ENCODE assay signal across 9 mouse cellular contexts in genomic region chr9:29654885-29655284, GRCm38 (mm10).
DNase-seq lines count a peak whose midpoint lies in the region; ATAC-seq and TF ChIP-seq lines count a peak whose summit lies in the region.
"Had no signal": no experiment of that assay in that cellular context is flagged by ENCODE, and none has a peak within 500 bp of the region (broad histone marks: within the 10 kb centered on the region; RNA-seq: fewer than 3 reads in every experiment).

No protein-coding gene starts in this region.

- H3K9ac ChIP-seq in intestine, postnatal 0 days (ENCODE audit: low read depth, low read length), result no peak overlapping the region
- no peak overlapping the region for H3K9ac ChIP-seq in intestine, embryonic 16.5 days (ENCODE audit: low read depth, low read length)
- no peak overlapping the region for H3K9ac ChIP-seq in ES-Bruce4 (ENCODE audit: low read depth, poor library complexity, severe bottlenecking)
- H3K9ac ChIP-seq in embryonic facial prominence, embryonic 11.5 days (replicated peaks; ENCODE audit: low read length), result no peak overlapping the region
- H3K9ac ChIP-seq: embryonic facial prominence, embryonic 12.5 days had no signal

- TF ChIP-seq EP300 in ES-Bruce4 (IDR thresholded peaks at IDR 0.05; ENCODE audit: insufficient read depth, low read depth, low read length), result no peak

- no peaks in the 10 kb centered on the region for H3K27me3 ChIP-seq in intestine, postnatal 0 days (replicated peaks; ENCODE audit: control insufficient read depth, insufficient read depth, low read length)
- no peaks in the 10 kb centered on the region for H3K27me3 ChIP-seq in intestine, embryonic 16.5 days (replicated peaks; ENCODE audit: control insufficient read depth, insufficient read depth, low read length)
- no peaks in the 10 kb centered on the region for H3K27me3 ChIP-seq in ES-Bruce4 (ENCODE audit: control insufficient read depth, insufficient read depth, low read length, poor library complexity, severe bottlenecking)
- no peaks in the 10 kb centered on the region for H3K27me3 ChIP-seq in embryonic facial prominence, embryonic 11.5 days (ENCODE audit: control insufficient read depth, insufficient read depth, low read length)
- H3K27me3 ChIP-seq: embryonic facial prominence, embryonic 12.5 days had no signal

- no peak overlapping the region for H3K27ac ChIP-seq in intestine, postnatal 0 days (ENCODE audit: low read depth, low read length)
- no peak overlapping the region for H3K27ac ChIP-seq in intestine, embryonic 16.5 days (ENCODE audit: low read length)
- H3K27ac ChIP-seq in ES-Bruce4 (ENCODE audit: insufficient read depth, low read length), result no peak overlapping the region
- H3K27ac ChIP-seq in embryonic facial prominence, embryonic 11.5 days (replicated peaks; ENCODE audit: low read depth, low read length), result no peak overlapping the region
- H3K27ac ChIP-seq: embryonic facial prominence, embryonic 12.5 days had no signal

- no peak overlapping the region for H3K4me3 ChIP-seq in intestine, postnatal 0 days (ENCODE audit: low read depth, low read length)
- H3K4me3 ChIP-seq in intestine, embryonic 16.5 days (ENCODE audit: low read length), result no peak overlapping the region
- H3K4me3 ChIP-seq in ES-Bruce4 (ENCODE audit: low read depth, low read length), result no peak overlapping the region
- no peak overlapping the region for H3K4me3 ChIP-seq in embryonic facial prominence, embryonic 11.5 days (ENCODE audit: low read depth, low read length)
- H3K4me3 ChIP-seq: embryonic facial prominence, embryonic 12.5 days had no signal

- peak; percentile 29 for DNase-seq in adrenal gland, adult 2 months
- DNase-seq in embryonic facial prominence, embryonic 11.5 days (ENCODE audit: low spot score), result peak; percentile 74
- peak; percentile 35 for DNase-seq in lung, postnatal 14 days
- DNase-seq in testis, postnatal 10 days (ENCODE audit: low spot score), result peak; percentile 59
- DNase-seq in T-cell, adult 2 months (ENCODE audit: low spot score), result no peak

- H3K4me2 ChIP-seq in intestine, postnatal 0 days (replicated peaks; ENCODE audit: low read depth), result no peak overlapping the region
- H3K4me2 ChIP-seq in intestine, embryonic 16.5 days (ENCODE audit: low read depth, low read length), result no peak overlapping the region
- H3K4me2 ChIP-seq in embryonic facial prominence, embryonic 11.5 days (ENCODE audit: low read depth, low read length), result no peak overlapping the region
- H3K4me2 ChIP-seq: embryonic facial prominence, embryonic 12.5 days had no signal

- no peak for ATAC-seq in intestine, postnatal 0 days
- ATAC-seq in intestine, embryonic 16.5 days, result no peak
- no peak for ATAC-seq in embryonic facial prominence, embryonic 11.5 days (replicated peaks; ENCODE audit: insufficient number of reproducible peaks, low FRiP score, low TSS enrichment, low read depth)

- no peaks in the 10 kb centered on the region for H3K36me3 ChIP-seq in intestine, postnatal 0 days (ENCODE audit: control insufficient read depth, insufficient read depth)
- no peaks in the 10 kb centered on the region for H3K36me3 ChIP-seq in intestine, embryonic 16.5 days (ENCODE audit: control insufficient read depth, insufficient read depth, low read length)
- no peaks in the 10 kb centered on the region for H3K36me3 ChIP-seq in ES-Bruce4 (ENCODE audit: control insufficient read depth, insufficient read depth, low read length, poor library complexity, severe bottlenecking)
- no peaks in the 10 kb centered on the region for H3K36me3 ChIP-seq in embryonic facial prominence, embryonic 11.5 days (replicated peaks; ENCODE audit: control insufficient read depth, insufficient read depth, low read depth, low read length)
- H3K36me3 ChIP-seq: embryonic facial prominence, embryonic 12.5 days had no signal

- no peaks in the 10 kb centered on the region for H3K4me1 ChIP-seq in intestine, postnatal 0 days (replicated peaks; ENCODE audit: control insufficient read depth, insufficient read depth, low read length)
- H3K4me1 ChIP-seq in intestine, embryonic 16.5 days (ENCODE audit: control insufficient read depth, insufficient read depth, low read length), result no peaks in the 10 kb centered on the region
- peaks cover 5% of the 10 kb centered on the region for H3K4me1 ChIP-seq in ES-Bruce4 (ENCODE audit: control insufficient read depth, insufficient read depth, low read length)
- H3K4me1 ChIP-seq in embryonic facial prominence, embryonic 11.5 days (ENCODE audit: control insufficient read depth, insufficient read depth, low read length), result no peaks in the 10 kb centered on the region
- H3K4me1 ChIP-seq: embryonic facial prominence, embryonic 12.5 days had no signal

- no peak for TF ChIP-seq POLR2A in ES-Bruce4 (IDR thresholded peaks at IDR 0.05; ENCODE audit: insufficient read depth, low read length)

- WGBS in intestine, postnatal 0 days, result 12% methylated on average over 6 of the region's 6 CpGs
- whole genome bisulfite sequencing in intestine, embryonic 16.5 days, result 13% methylated on average over 6 of the region's 6 CpGs
- 12% methylated on average over 6 of the region's 6 CpGs for WGBS in embryonic facial prominence, embryonic 11.5 days

- peak; percentile 90 for TF ChIP-seq CTCF in intestine, postnatal 0 days (IDR thresholded peaks at IDR 0.05; ENCODE audit: low read depth)
- peak; percentile 83 for TF ChIP-seq CTCF in ES-Bruce4 (IDR thresholded peaks at IDR 0.05; ENCODE audit: low read depth, low read length)

- no peaks in the 10 kb centered on the region for H3K9me3 ChIP-seq in intestine, postnatal 0 days (ENCODE audit: control insufficient read depth)
- no peaks in the 10 kb centered on the region for H3K9me3 ChIP-seq in intestine, embryonic 16.5 days (ENCODE audit: control insufficient read depth, low read length)
- no peaks in the 10 kb centered on the region for H3K9me3 ChIP-seq in ES-Bruce4 (replicated peaks; ENCODE audit: control insufficient read depth, insufficient read depth, low read length, poor library complexity, severe bottlenecking)
- H3K9me3 ChIP-seq in embryonic facial prominence, embryonic 11.5 days (replicated peaks; ENCODE audit: control insufficient read depth, low read length), result no peaks in the 10 kb centered on the region
- H3K9me3 ChIP-seq: embryonic facial prominence, embryonic 12.5 days had no signal
